Mouse (Mus musculus) CD8-positive naive resting alpha-beta T cell, adult 57 days (primary cell): ENCODE measurements around the gene Ocm. TPM values are rescaled to one million over a fixed set of nuclear protein-coding genes. Genes with fewer than 3 reads are reported as not detected.

Experiments
- total RNA-seq: library from RNA; stranded (reverse); gene quantifications from one replicate; pipeline ENCODE4 v1.2.4, GENCODE M21; 2023

The Ocm gene
- total RNA-seq = not detected

DNA sequence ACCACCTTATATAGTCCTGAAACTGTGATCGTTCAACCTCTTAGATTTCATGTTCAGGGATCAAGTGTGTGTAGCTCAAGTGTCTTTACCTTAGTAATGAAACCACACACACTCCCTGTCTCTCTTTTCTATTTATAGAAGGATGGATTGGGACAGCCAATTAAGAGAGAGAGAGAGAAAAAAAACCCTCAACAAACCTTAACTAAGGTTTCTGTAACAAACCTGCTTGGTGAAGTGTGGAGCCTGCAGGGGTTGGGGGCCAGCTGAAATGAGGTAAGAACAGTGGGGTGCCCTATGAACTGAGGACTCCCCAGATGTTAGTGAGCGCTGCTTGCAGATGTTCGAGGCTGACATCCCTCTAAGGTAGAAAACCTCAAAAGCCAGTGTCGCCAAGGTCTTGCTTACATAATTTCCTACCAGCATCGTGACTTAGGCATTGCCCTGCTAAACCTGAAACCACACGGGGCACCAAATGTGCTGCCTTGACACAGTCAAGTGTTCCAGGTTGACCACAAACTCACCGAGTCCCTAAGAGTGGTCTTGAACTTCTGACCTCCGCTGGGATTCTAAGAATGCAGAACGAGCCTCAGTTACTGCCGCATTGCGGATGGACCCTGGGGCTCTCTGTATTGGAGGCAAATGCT, at the start of gene Ocm:
Gene Ocm (minus strand): TSS at position 51 of the 644 bp plus-strand sequence.

DNA sequence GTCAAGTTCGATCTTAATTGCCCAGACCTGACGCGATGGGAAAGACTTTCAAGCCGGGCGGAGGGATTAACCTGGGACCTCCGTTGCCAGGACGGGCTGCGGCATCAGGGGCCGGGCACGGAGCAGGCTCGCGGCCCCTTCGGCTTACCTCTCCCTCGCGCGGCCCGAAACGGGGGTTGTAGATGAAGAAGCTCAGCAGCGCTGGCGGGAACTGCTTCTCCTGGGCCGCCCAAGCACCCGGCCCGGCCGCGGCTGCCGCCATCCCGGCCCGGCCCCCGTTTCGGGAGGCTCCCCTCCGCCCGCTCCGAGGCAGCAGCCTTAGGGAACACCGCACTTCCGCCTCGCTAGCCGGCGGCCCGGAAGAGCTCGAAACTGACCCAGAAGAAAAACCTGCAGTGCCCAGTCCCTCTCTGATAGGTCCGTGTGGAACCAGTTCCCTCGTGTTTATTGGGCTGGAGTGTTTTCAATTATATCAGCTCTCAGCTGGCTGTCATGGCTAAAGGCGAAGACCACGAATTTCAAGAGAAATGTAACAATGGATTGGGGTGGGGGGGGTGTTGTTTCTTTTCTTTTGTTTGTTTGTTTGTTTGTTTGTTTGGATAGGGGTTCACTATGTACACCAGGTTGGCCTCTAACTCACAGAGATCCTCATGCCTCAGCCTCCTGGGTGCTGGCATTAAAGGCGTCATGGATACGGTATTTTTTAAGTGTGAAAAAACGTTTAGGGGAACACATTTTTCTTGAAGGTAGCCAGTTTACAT, 11.7 kb downstream of the Ocm start, which contains the start of gene Ccz1:
Gene Ccz1 (minus strand): TSS at position 327 of the 761 bp plus-strand sequence.

Other genes starting within 250 kb of the Ocm start
- 33.3 TPM for gene Eif2ak1, start 208.9 kb downstream of the Ocm start, total RNA-seq
- gene Ankrd61, start 129.0 kb downstream of the Ocm start, total RNA-seq = 0.37 TPM
- 30.1 TPM for gene Aimp2, start 116.8 kb downstream of the Ocm start, total RNA-seq
- gene Pms2, start 116.7 kb downstream of the Ocm start, total RNA-seq = 22.9 TPM
- gene Gm42421, start 98.5 kb downstream of the Ocm start, total RNA-seq = not detected
- 1.3 TPM for gene Rsph10b, start 93.6 kb downstream of the Ocm start, total RNA-seq
- 68.4 TPM for gene Ccz1, start 11.8 kb downstream of the Ocm start, total RNA-seq
- gene Lmtk2, start 73.8 kb upstream of the Ocm start, total RNA-seq = 32.4 TPM
- 1.1 TPM for gene Bhlha15, start 163.6 kb upstream of the Ocm start, total RNA-seq
- gene Tecpr1, start 196.9 kb upstream of the Ocm start, total RNA-seq = 425 TPM
- 43.6 TPM for gene Bri3, start 217.8 kb upstream of the Ocm start, total RNA-seq